Mouse (Mus musculus): ENCODE data around the gene Nfib. TPM values are rescaled to one million over a fixed set of nuclear protein-coding genes. Genes with fewer than 3 reads are reported as not detected.
"Not testable (repeated sequence)": the region's sequence is repeated elsewhere in the genome, so short reads cannot be mapped to it uniquely, and the experiment has no call there.

Gene Nfib
- total RNA-seq, 4 experiments from 2014 or later = 69.0 to 96.9 (median 80.8) TPM

DNA sequence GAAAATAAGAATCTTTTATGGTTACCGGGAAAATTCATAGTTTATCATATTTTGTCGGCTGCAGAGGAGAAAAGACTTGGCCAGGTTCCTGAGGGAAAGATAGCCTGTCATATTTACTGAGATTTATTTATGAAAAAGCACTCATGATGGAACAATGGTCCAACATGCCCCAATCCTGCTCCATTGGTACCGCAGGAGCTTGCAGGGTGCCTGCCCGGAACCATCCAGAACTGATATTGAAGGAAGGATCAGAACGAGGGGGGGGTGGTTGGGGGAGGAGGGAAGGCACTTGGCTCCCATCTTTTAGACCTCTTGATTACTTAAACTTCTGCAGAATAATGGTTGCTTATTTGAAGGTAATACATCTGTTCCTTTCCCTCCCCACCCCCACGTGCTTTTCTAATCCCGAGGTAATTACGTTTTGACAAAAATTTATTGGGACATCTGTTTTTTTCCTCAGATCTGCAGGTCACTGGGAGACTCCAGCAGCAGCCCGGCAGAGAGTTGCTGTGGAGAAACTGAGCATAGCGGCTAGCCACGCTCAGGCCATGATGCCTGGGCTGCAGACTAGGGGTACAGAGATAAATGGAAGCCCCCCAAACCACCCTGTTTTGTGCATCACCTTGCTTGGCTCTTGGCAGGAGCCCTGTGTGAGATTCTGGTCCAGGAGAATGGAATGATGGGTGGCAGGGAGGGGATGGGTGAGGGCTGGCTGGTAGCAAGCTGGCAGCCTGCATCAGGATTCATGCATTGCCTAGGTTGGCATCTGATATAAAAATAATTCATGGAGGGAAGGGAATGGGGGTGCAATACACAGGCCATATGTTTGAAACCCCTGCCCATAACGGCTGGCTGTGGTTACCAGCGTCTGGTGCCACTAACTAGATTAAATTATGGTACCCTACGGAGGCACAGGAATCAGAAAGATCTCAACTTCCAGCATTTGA, 437.4 kb downstream of the Nfib start:
- no peak for DNase-seq (ENCODE audit: low spot score in 2 of 2)

DNA sequence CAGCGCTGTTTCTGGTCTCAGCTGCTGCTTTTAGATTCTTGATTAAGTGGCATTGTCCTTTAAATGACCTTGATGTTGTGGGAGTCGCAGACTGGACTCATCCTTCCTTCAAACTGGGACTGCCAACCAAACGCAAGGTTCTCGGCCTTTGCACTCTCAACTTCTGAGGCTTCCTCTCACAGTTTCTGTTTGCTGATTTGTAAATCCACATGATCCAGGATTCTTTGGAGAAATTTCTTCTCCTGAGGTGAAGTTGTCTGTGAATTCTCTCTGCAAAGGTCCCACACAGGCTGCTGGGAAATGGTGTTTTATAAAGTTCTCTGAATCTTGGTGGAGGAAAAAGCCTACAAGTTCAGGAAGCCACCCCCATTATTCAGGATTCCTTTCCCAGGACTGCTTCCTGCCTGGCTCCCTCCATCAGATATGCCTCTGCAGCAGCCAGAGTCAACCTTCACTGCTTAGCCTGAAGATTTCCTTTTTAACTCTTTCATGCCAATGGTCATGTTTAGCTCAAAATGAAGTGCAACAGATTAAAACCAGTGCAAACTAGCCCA, 439.4 kb downstream of the Nfib start:
- DNase-seq (ENCODE audit: low spot score in 2 of 2) = no peak

- DNase-seq (ENCODE audit: low spot score in 2 of 2) = not testable (repeated sequence)
Measured at GRCm38 (mm10) chr4:82258545-82258944, 447.0 kb downstream of the Nfib start.

DNA sequence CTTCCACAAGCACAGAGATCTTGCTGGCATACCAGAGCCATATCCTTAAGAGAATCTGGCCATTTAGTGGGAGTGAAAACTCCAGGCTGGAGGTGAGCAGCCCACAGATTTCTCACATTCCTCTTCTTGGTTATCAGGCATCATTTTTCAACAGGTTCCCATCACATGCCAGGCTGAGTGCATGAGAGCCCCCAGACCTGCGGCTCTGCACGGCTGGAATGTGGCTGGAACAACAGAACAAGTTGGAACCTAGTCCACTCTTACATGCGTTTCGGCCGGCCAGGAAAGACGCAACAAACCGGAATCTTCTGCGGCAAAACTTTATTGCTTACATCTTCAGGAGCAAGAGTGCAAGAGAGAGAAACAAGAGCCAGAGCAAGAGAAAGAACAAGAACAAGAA, 453.5 kb downstream of the Nfib start:
- no peak for DNase-seq (ENCODE audit: low spot score in 2 of 2)

- DNase-seq (ENCODE audit: low spot score in 2 of 2) = no peak
Measured at GRCm38 (mm10) chr4:82250355-82250659, 455.2 kb downstream of the Nfib start.

DNA sequence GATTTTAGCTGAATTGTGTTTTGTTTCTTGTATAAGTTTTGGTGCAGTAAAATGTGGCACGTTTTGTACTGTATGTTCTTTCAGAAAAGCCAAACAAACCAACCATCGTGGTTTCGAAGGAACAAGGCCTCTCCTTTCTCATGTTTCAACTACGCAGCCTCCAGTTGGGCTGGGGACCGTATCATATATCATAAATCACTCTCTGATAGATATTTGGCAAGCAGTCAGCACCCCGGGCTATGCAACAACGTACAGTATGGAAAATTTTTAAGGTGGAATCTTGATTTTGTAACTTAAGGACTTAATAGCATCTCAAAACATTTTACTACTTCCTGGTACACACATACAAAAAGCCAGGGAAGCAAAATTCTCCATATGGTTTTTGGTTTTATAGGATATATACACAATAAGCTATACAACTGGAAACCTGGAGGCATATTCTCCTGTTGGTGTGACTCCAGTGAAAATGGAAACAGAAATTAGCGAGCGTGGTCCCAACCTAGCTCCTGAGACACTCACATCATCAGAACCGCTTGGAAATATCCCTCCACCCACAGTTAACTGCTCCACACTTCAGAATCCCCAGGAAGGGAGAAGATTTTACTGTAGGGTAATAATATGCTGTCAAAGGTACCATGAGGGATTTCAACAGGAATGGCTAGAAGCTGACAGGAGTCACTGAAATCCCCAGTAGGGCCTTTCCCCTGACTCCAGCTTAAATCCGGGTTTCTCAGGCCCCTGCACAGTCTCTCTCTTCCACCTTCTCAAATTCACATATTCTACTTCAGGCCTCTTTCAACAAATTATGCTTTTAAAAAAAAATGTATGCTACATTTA, 455.8 kb downstream of the Nfib start:
- no peak for DNase-seq (ENCODE audit: low spot score in 2 of 2)

GRCm38 (mm10) chr4:82248961-82249360, 456.6 kb downstream of the Nfib start:
- no peak for DNase-seq (ENCODE audit: low spot score in 2 of 2)

- no peak for DNase-seq (ENCODE audit: low spot score in 2 of 2)
Measured at GRCm38 (mm10) chr4:82248031-82248430, 457.5 kb downstream of the Nfib start.

DNA sequence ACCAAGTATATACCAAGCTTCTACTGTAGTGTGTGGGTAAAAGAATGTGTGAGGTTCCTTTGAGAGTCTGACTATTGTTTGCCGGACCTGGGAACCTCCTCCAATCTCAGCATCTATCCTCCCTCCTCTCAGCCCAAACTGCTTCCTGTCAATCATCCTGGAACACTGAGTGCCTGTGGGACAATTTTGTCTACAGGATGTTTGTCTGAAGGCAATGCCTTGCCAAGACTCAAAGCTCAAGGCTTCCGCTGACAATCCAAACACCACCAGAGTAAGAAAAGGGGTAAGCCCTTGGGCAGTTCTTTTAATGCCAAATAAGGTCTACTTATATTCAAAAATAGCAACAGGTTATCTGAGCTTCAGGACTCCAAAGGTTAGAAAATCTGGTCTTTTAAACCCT, 459.3 kb downstream of the Nfib start:
- no peak for DNase-seq (ENCODE audit: low spot score in 2 of 2)

Other genes with a start within 250 kb of the Nfib start
- gene Zdhhc21, start 154.2 kb upstream of the Nfib start, total RNA-seq (2022) = 10 to 100 TPM; 10.1 to 15.2 (median 12.1) TPM
- gene Cer1, start 179.4 kb upstream of the Nfib start, total RNA-seq (2022) = not detected

Data from gastrocnemius, adult 8-10 months (tissue).